Mouse (Mus musculus) lung, adult 2 months (tissue): ENCODE measurements at regions not wholly inside any gene's neighbourhood (a gene's known extent, or its start where the extent isn't known, plus 50 kb on each side); places are given as distances from the start of the nearest gene placed in this dataset.

Source experiments
- CTCF ChIP-seq: fragments of 200-500 bp; IDR thresholded peaks from 2 replicates; pipeline ENCODE4 v1.5.1; 2011; ENCODE audit warnings: mild to moderate bottlenecking, low read length, control low read depth; ENCODE audit not compliant: insufficient read depth
- POLR2A ChIP-seq: fragments of 200-500 bp; IDR thresholded peaks from 2 replicates; pipeline ENCODE4 v1.6.1; 2011; ENCODE audit warnings: low read depth, mild to moderate bottlenecking, control low read depth, low read length, borderline replicate concordance; ENCODE audit errors: extremely low read depth

GRCm38 (mm10) chr6:140353610-140354009 lies 70.2 kb upstream of the Plekha5 start:
- TF ChIP-seq CTCF (no peak), POLR2A (no peak)
